ENCODE assay signal across 8 mouse cellular contexts in the genomic region with DNA sequence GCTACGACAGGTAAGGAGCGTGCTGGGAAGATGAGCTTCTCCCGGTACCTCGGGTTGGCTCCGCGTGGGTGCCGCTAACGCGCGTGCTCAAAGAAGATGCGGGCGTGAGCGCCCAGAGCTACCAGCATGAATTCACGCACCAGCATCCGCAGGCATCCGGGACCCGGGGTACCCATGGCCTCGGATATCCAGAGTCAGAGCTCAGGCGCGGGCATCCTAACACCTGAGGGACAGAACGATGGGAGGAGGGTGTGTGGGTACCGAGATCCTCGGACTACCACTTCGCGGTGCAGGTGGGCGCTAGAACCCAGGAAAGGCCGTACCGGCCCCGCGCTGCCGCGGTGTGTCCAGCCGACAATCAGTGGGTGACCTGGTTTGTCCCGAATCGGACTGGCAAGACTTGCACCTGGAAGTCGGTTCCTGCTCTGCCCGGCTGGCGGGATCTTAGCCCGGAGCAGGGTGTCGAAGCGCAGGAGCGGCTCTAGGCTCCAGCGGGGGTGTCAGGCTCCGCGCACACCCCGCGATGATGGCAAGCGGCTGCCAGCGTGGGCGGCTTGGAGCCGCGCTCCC. TPM values are rescaled to one million over a fixed set of nuclear protein-coding genes. Genes with fewer than 3 reads are reported as not detected.
DNase-seq lines count a peak whose midpoint lies in the region; ATAC-seq and TF ChIP-seq lines count a peak whose summit lies in the region.

No protein-coding gene starts in this region.

- peaks cover 46% of the 10 kb centered on the region for H3K27me3 ChIP-seq in heart, embryonic 16.5 days (ENCODE audit: control insufficient read depth, insufficient read depth, low read length)
- H3K27me3 ChIP-seq in neural tube, embryonic 11.5 days (ENCODE audit: control insufficient read depth, insufficient read depth, low read length): peaks cover 34% of the 10 kb centered on the region

- intact Hi-C loops in left cerebral cortex, adult 2 months (cut with DNase I): no loop called here

- ATAC-seq in heart, embryonic 16.5 days (replicated peaks; ENCODE audit: extremely low read depth, insufficient read depth, low FRiP score): no peak
- peak; percentile 42; the same call in 1 of the 2 replicates for ATAC-seq in neural tube, embryonic 11.5 days (ENCODE audit: insufficient read depth, low FRiP score, low TSS enrichment)

- peak overlapping the region; percentile 2; the same call in 1 of the 2 replicates for H3K9ac ChIP-seq in heart, embryonic 16.5 days (ENCODE audit: low read length)
- H3K9ac ChIP-seq in neural tube, embryonic 11.5 days (ENCODE audit: low read length): peak overlapping the region; percentile 45

- peaks cover 10% of the 10 kb centered on the region for H3K4me1 ChIP-seq in heart, embryonic 16.5 days (ENCODE audit: control insufficient read depth, insufficient read depth, low read length)
- H3K4me1 ChIP-seq in neural tube, embryonic 11.5 days (ENCODE audit: control insufficient read depth, insufficient read depth, low read length): peaks cover 3% of the 10 kb centered on the region; the same call in 1 of the 2 replicates

- 2% methylated on average over 52 of the region's 52 CpGs for WGBS in heart, embryonic 16.5 days
- WGBS in neural tube, embryonic 11.5 days: under 1% methylated on average over 52 of the region's 52 CpGs

- H3K9me3 ChIP-seq in heart, embryonic 16.5 days (replicated peaks; ENCODE audit: control insufficient read depth, low read length): no peaks in the 10 kb centered on the region
- H3K9me3 ChIP-seq in neural tube, embryonic 11.5 days (ENCODE audit: control insufficient read depth, low read length): no peaks in the 10 kb centered on the region

- H3K27ac ChIP-seq in heart, embryonic 16.5 days (ENCODE audit: low read length): no peak overlapping the region
- peak overlapping the region; percentile 95 for H3K27ac ChIP-seq in left cerebral cortex, adult 2 months
- H3K27ac ChIP-seq in neural tube, embryonic 11.5 days (ENCODE audit: low read depth, low read length): no peak overlapping the region

- peak; percentile 30 for DNase-seq in adrenal gland, adult 2 months
- DNase-seq in adrenal gland, postnatal 10 days: no peak
- peak; percentile 36 for DNase-seq in CD4-positive, CD25-positive, alpha-beta regulatory T cell, adult 2 months (ENCODE audit: low read depth, low spot score)
- peak; percentile 21 for DNase-seq in embryo, embryonic 10.5 days (ENCODE audit: low spot score)
- peak; percentile 79 to 82 for DNase-seq in left cerebral cortex, adult 2 months (ENCODE audit: extremely low spot score in 1 of 2, low spot score in 2 of 2)
- DNase-seq in neural tube, embryonic 11.5 days (ENCODE audit: low spot score): peak; percentile 50
- DNase-seq in spleen, postnatal 10 days (ENCODE audit: low spot score in 2 of 2): no peak

- H3K36me3 ChIP-seq in heart, embryonic 16.5 days (ENCODE audit: control insufficient read depth, insufficient read depth): no peaks in the 10 kb centered on the region
- no peaks in the 10 kb centered on the region for H3K36me3 ChIP-seq in neural tube, embryonic 11.5 days (ENCODE audit: control insufficient read depth, insufficient read depth, low read length)

- H3K4me2 ChIP-seq in heart, embryonic 16.5 days (ENCODE audit: low read depth, low read length): peak overlapping the region; percentile 67
- peak overlapping the region; percentile 85 for H3K4me2 ChIP-seq in neural tube, embryonic 11.5 days (ENCODE audit: low read depth)

- no peak for TF ChIP-seq CTCF in left cerebral cortex, adult 2 months (IDR thresholded peaks at IDR 0.05)

- H3K4me3 ChIP-seq in heart, embryonic 16.5 days (ENCODE audit: low read length): peak overlapping the region; percentile 51
- H3K4me3 ChIP-seq in left cerebral cortex, adult 2 months: peak overlapping the region; percentile 64
- H3K4me3 ChIP-seq in neural tube, embryonic 11.5 days (ENCODE audit: low read depth, low read length): peak overlapping the region; percentile 50

RNA-seq across cellular contexts. Expression of gene Tub, which starts 0.7 kb away (rescaled TPM):
- 10 to 100 TPM; 25.9 to 41.5 TPM for total RNA-seq in adrenal gland, adult 2 months (2021)
- polyA plus RNA-seq in adrenal gland, adult 2 months (2012; rRNA removed): 13.1 and 26.2 TPM in 2 replicates
- total RNA-seq in adrenal gland, postnatal 10 days (2021): 10 to 100 TPM; 20.7 to 27.5 TPM
- polyA plus RNA-seq in heart, embryonic 16.5 days (2015; fragmentation: Nextera tagmentation; extraction: Ambion mirVana): 0.76 and 0.89 TPM in 2 replicates
- total RNA-seq in left cerebral cortex, adult 2 months (2021): 100 to 1,000 TPM; 140 to 148 TPM
- polyA plus RNA-seq in neural tube, embryonic 11.5 days (2014; fragmentation: Nextera tagmentation; extraction: Ambion mirVana): 16.9 and 20.0 TPM in 2 replicates

RNA-seq across cellular contexts. Expression of gene Eif3f, which starts 16.6 kb away (rescaled TPM):
- total RNA-seq in adrenal gland, adult 2 months (2021): 100 to 1,000 TPM; 118 to 158 TPM
- 634 and 641 TPM in 2 replicates for polyA plus RNA-seq in adrenal gland, adult 2 months (2012; rRNA removed)
- total RNA-seq in adrenal gland, postnatal 10 days (2021): 100 to 1,000 TPM; 156 to 162 TPM
- 49.2 and 49.4 TPM in 2 replicates for polyA plus RNA-seq in heart, embryonic 16.5 days (2015; fragmentation: Nextera tagmentation; extraction: Ambion mirVana)
- 10 to 100 TPM; 95.6 to 96.2 TPM for total RNA-seq in left cerebral cortex, adult 2 months (2021)
- 92.6 and 95.4 TPM in 2 replicates for polyA plus RNA-seq in neural tube, embryonic 11.5 days (2014; fragmentation: Nextera tagmentation; extraction: Ambion mirVana)

RNA-seq across cellular contexts. Expression of gene Nlrp10, which starts 20.9 kb away (rescaled TPM):
- total RNA-seq in adrenal gland, adult 2 months (2021): under 1 TPM; 0.17 to 0.61 TPM
- 0.02 TPM in 2 replicates for polyA plus RNA-seq in adrenal gland, adult 2 months (2012; rRNA removed)
- total RNA-seq in adrenal gland, postnatal 10 days (2021): under 1 TPM; 0.24 to 0.33 TPM
- polyA plus RNA-seq in heart, embryonic 16.5 days (2015; fragmentation: Nextera tagmentation; extraction: Ambion mirVana): 20.7 and 23.3 TPM in 2 replicates
- total RNA-seq in left cerebral cortex, adult 2 months (2021): under 1 TPM; 0.40 to 0.48 TPM
- not detected in 2 replicates for polyA plus RNA-seq in neural tube, embryonic 11.5 days (2014; fragmentation: Nextera tagmentation; extraction: Ambion mirVana)

RNA-seq across cellular contexts. Expression of gene Olfr519, which starts 56.6 kb away (rescaled TPM):
- not detected for total RNA-seq in adrenal gland, adult 2 months (2021)
- not detected in 2 replicates for polyA plus RNA-seq in adrenal gland, adult 2 months (2012; rRNA removed)
- total RNA-seq in adrenal gland, postnatal 10 days (2021): not detected
- polyA plus RNA-seq in heart, embryonic 16.5 days (2015; fragmentation: Nextera tagmentation; extraction: Ambion mirVana): not detected in 2 replicates
- total RNA-seq in left cerebral cortex, adult 2 months (2021): not detected
- not detected in 2 replicates for polyA plus RNA-seq in neural tube, embryonic 11.5 days (2014; fragmentation: Nextera tagmentation; extraction: Ambion mirVana)

Comparison
In these comparisons a context has a peak if more than half of its experiments do, and no peak if none do; other contexts are left out.
1. DNase-seq: peak in adrenal gland, adult 2 months (single experiment), CD4-positive, CD25-positive, alpha-beta regulatory T cell, adult 2 months (single experiment), embryo, embryonic 10.5 days (single experiment), left cerebral cortex, adult 2 months (2 of 2) and neural tube, embryonic 11.5 days (single experiment); none in adrenal gland, postnatal 10 days (single experiment) and spleen, postnatal 10 days (0 of 2).
2. Peak in every context shown above with its lines, with median percentiles within 50 percentile points of each other: H3K4me3 ChIP-seq.